Mouse (Mus musculus): ENCODE results near the gene Gm5741. TPM values are rescaled to one million over a fixed set of nuclear protein-coding genes. Genes with fewer than 3 reads are reported as not detected.

The Gm5741 gene
- total and polyA plus RNA-seq, 3 experiments = 1.0 to 1.8 TPM; not detected in 1

DNA sequence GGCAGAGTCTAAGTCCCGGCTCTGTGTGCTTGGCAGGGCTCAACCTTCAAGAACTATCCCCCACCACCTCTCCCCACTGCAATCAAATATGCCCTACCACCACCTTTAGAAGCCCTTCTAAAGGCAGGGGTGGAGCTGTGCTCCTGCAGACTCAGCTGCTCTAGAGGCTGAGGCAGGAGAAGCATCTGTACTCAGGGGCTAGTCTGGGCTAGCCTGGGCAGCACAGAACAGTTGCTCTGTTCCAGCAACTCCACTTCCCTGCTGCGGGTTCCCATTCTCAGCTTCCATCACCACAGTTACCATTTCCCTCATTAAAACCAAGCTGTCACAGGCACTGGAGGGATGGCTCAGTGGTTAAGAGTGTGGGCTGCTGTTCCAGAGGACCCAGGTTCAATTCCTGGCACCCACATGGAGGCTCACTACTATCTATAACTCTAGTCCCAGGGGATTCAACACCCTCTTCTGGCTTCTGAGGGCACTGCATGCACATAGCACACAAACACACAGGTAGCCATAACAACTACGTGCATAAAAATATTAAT, 46.2 kb downstream of the Gm5741 start:
- TF ChIP-seq POLR2AphosphoS5 (IDR thresholded peaks at IDR 0.05; ENCODE audit: insufficient replicate concordance, low read depth, low read length) = no peak
- TF ChIP-seq GATA2 (IDR thresholded peaks at IDR 0.05; ENCODE audit: borderline replicate concordance, low read depth, low read length) = no peak
- no peak for TF ChIP-seq GATA1 (IDR thresholded peaks at IDR 0.05; ENCODE audit: borderline replicate concordance, low read length)
- TF ChIP-seq TAL1 (conservative IDR thresholded peaks at IDR 0.05; ENCODE audit: low read depth, low read length) = no peak
- no peak for TF ChIP-seq CTCF (IDR thresholded peaks at IDR 0.05; ENCODE audit: low read depth, low read length)
- Histone ChIP-seq H3K36me3 (replicated peaks) (peaks cover 76% of the 10 kb centered on the region), H3K4me3 (ENCODE audit: low read depth, low read length) (no peak overlapping the region), H3K4me1 (ENCODE audit: insufficient read depth, low read depth, low read length) (peaks cover 43% of the 10 kb centered on the region), H3K9me3 (replicated peaks) (no peaks in the 10 kb centered on the region), H3K27me3 (ENCODE audit: insufficient read depth, low read length) (no peaks in the 10 kb centered on the region)
- ATAC-seq (ENCODE audit: extremely low read depth, insufficient number of reproducible peaks, low FRiP score, poor library complexity, severe bottlenecking) (no peak), DNase-seq (ENCODE audit: low spot score) (no peak)

Other genes with a start within 250 kb of the Gm5741 start
Only the 20 nearest of the 30 such genes appear.
- 116 and 118 TPM in 2 replicates for gene Dnase2a, start 159.4 kb downstream of the Gm5741 start, total RNA-seq (2014; fragmentation: Nextera tagmentation)
- 147 and 170 TPM in 2 replicates for gene Dnase2a, start 159.4 kb downstream of the Gm5741 start, total RNA-seq (2017)
- gene Dnase2a, start 159.4 kb downstream of the Gm5741 start, polyA plus RNA-seq (2012) = 40.2 and 75.0 TPM in 2 replicates
- gene Mast1, start 130.6 kb downstream of the Gm5741 start, total RNA-seq (2014; fragmentation: Nextera tagmentation) = not detected in 2 replicates
- 0.23 and 0.27 TPM in 2 replicates for gene Mast1, start 130.6 kb downstream of the Gm5741 start, total RNA-seq (2017)
- 0.16 and 0.25 TPM in 2 replicates for gene Mast1, start 130.6 kb downstream of the Gm5741 start, polyA plus RNA-seq (2012)
- gene Rtbdn, start 121.0 kb downstream of the Gm5741 start, total RNA-seq (2014; fragmentation: Nextera tagmentation) = not detected in 2 replicates
- 0.11 and 0.12 TPM in 2 replicates for gene Rtbdn, start 121.0 kb downstream of the Gm5741 start, total RNA-seq (2017)
- gene Rtbdn, start 121.0 kb downstream of the Gm5741 start, polyA plus RNA-seq (2012) = not detected in 2 replicates
- not detected in 2 replicates for gene Gm49661, start 98.5 kb downstream of the Gm5741 start, total RNA-seq (2014; fragmentation: Nextera tagmentation)
- not detected in 2 replicates for gene Gm49661, start 98.5 kb downstream of the Gm5741 start, total RNA-seq (2017)
- not detected in 2 replicates for gene Gm49661, start 98.5 kb downstream of the Gm5741 start, polyA plus RNA-seq (2012)
- gene Prdx2, start 98.4 kb downstream of the Gm5741 start, total RNA-seq (2014; fragmentation: Nextera tagmentation) = 134 and 185 TPM in 2 replicates
- 299 and 388 TPM in 2 replicates for gene Prdx2, start 98.4 kb downstream of the Gm5741 start, total RNA-seq (2017)
- gene Prdx2, start 98.4 kb downstream of the Gm5741 start, polyA plus RNA-seq (2012) = 19.6 and 86.4 TPM in 2 replicates
- 162 and 174 TPM in 2 replicates for gene Rnaseh2a, start 98.2 kb downstream of the Gm5741 start, total RNA-seq (2014; fragmentation: Nextera tagmentation)
- 94.1 and 132 TPM in 2 replicates for gene Rnaseh2a, start 98.2 kb downstream of the Gm5741 start, total RNA-seq (2017)
- gene Rnaseh2a, start 98.2 kb downstream of the Gm5741 start, polyA plus RNA-seq (2012) = 477 and 636 TPM in 2 replicates
- 25.6 and 38.5 TPM in 2 replicates for gene Junb, start 89.3 kb downstream of the Gm5741 start, total RNA-seq (2014; fragmentation: Nextera tagmentation)
- gene Junb, start 89.3 kb downstream of the Gm5741 start, total RNA-seq (2017) = 23.8 and 33.6 TPM in 2 replicates
- gene Junb, start 89.3 kb downstream of the Gm5741 start, polyA plus RNA-seq (2012) = 66.8 and 78.5 TPM in 2 replicates
- 2.7 and 3.4 TPM in 2 replicates for gene Hook2, start 77.4 kb downstream of the Gm5741 start, total RNA-seq (2014; fragmentation: Nextera tagmentation)
- 7.9 and 8.2 TPM in 2 replicates for gene Hook2, start 77.4 kb downstream of the Gm5741 start, total RNA-seq (2017)
- gene Hook2, start 77.4 kb downstream of the Gm5741 start, polyA plus RNA-seq (2012) = 12.2 and 12.7 TPM in 2 replicates
- gene Best2, start 53.5 kb downstream of the Gm5741 start, total RNA-seq (2014; fragmentation: Nextera tagmentation) = not detected in 2 replicates
- 0.12 TPM in 1 of 2 replicates, not detected in the other for gene Best2, start 53.5 kb downstream of the Gm5741 start, total RNA-seq (2017)
- not detected in 2 replicates for gene Best2, start 53.5 kb downstream of the Gm5741 start, polyA plus RNA-seq (2012)
- 83.6 and 104 TPM in 2 replicates for gene Asna1, start 42.7 kb downstream of the Gm5741 start, total RNA-seq (2014; fragmentation: Nextera tagmentation)
- gene Asna1, start 42.7 kb downstream of the Gm5741 start, total RNA-seq (2017) = 110 and 139 TPM in 2 replicates
- 103 and 136 TPM in 2 replicates for gene Asna1, start 42.7 kb downstream of the Gm5741 start, polyA plus RNA-seq (2012)
- 61.3 and 64.2 TPM in 2 replicates for gene Trir, start 41.2 kb downstream of the Gm5741 start, total RNA-seq (2014; fragmentation: Nextera tagmentation)
- gene Trir, start 41.2 kb downstream of the Gm5741 start, total RNA-seq (2017) = 151 and 196 TPM in 2 replicates
- 263 and 317 TPM in 2 replicates for gene Trir, start 41.2 kb downstream of the Gm5741 start, polyA plus RNA-seq (2012)
- 83.8 and 92.5 TPM in 2 replicates for gene Tnpo2, start 31.1 kb downstream of the Gm5741 start, total RNA-seq (2014; fragmentation: Nextera tagmentation)
- 38.9 and 52.8 TPM in 2 replicates for gene Tnpo2, start 31.1 kb downstream of the Gm5741 start, total RNA-seq (2017)
- 20.0 and 26.5 TPM in 2 replicates for gene Tnpo2, start 31.1 kb downstream of the Gm5741 start, polyA plus RNA-seq (2012)
- gene Fbxw9, start 7.9 kb downstream of the Gm5741 start, total RNA-seq (2014; fragmentation: Nextera tagmentation) = 10.4 and 17.0 TPM in 2 replicates
- 15.9 and 16.1 TPM in 2 replicates for gene Fbxw9, start 7.9 kb downstream of the Gm5741 start, total RNA-seq (2017)
- 33.7 and 34.7 TPM in 2 replicates for gene Fbxw9, start 7.9 kb downstream of the Gm5741 start, polyA plus RNA-seq (2012)
- 42.9 and 58.5 TPM in 2 replicates for gene Dhps, start 3.8 kb upstream of the Gm5741 start, total RNA-seq (2014; fragmentation: Nextera tagmentation)
- gene Dhps, start 3.8 kb upstream of the Gm5741 start, total RNA-seq (2017) = 33.9 and 36.2 TPM in 2 replicates
- 27.3 and 41.7 TPM in 2 replicates for gene Dhps, start 3.8 kb upstream of the Gm5741 start, polyA plus RNA-seq (2012)
- 79.0 and 99.0 TPM in 2 replicates for gene Wdr83os, start 12.8 kb upstream of the Gm5741 start, total RNA-seq (2014; fragmentation: Nextera tagmentation)
- 22.0 and 29.4 TPM in 2 replicates for gene Wdr83os, start 12.8 kb upstream of the Gm5741 start, total RNA-seq (2017)
- 5.0 and 11.7 TPM in 2 replicates for gene Wdr83os, start 12.8 kb upstream of the Gm5741 start, polyA plus RNA-seq (2012)
- gene Wdr83, start 13.3 kb upstream of the Gm5741 start, total RNA-seq (2014; fragmentation: Nextera tagmentation) = 22.4 and 23.8 TPM in 2 replicates
- 27.2 and 28.4 TPM in 2 replicates for gene Wdr83, start 13.3 kb upstream of the Gm5741 start, total RNA-seq (2017)
- 24.2 and 38.9 TPM in 2 replicates for gene Wdr83, start 13.3 kb upstream of the Gm5741 start, polyA plus RNA-seq (2012)
- gene Man2b1, start 15.3 kb upstream of the Gm5741 start, total RNA-seq (2014; fragmentation: Nextera tagmentation) = 91.8 and 105 TPM in 2 replicates
- 87.7 and 88.0 TPM in 2 replicates for gene Man2b1, start 15.3 kb upstream of the Gm5741 start, total RNA-seq (2017)
- 12.4 and 19.3 TPM in 2 replicates for gene Man2b1, start 15.3 kb upstream of the Gm5741 start, polyA plus RNA-seq (2012)
- gene Zfp791, start 55.1 kb upstream of the Gm5741 start, total RNA-seq (2014; fragmentation: Nextera tagmentation) = not detected in 2 replicates
- gene Zfp791, start 55.1 kb upstream of the Gm5741 start, total RNA-seq (2017) = 0.12 and 0.16 TPM in 2 replicates
- gene Zfp791, start 55.1 kb upstream of the Gm5741 start, polyA plus RNA-seq (2012) = not detected in 2 replicates
- not detected in 2 replicates for gene Cks1brt, start 83.9 kb upstream of the Gm5741 start, total RNA-seq (2014; fragmentation: Nextera tagmentation)
- gene Cks1brt, start 83.9 kb upstream of the Gm5741 start, total RNA-seq (2017) = 0.16 TPM in 1 of 2 replicates, not detected in the other
- not detected in 2 replicates for gene Cks1brt, start 83.9 kb upstream of the Gm5741 start, polyA plus RNA-seq (2012)
- not detected in 2 replicates for gene Olfr371, start 158.0 kb upstream of the Gm5741 start, total RNA-seq (2014; fragmentation: Nextera tagmentation)
- not detected in 2 replicates for gene Olfr371, start 158.0 kb upstream of the Gm5741 start, total RNA-seq (2017)
- not detected in 2 replicates for gene Olfr371, start 158.0 kb upstream of the Gm5741 start, polyA plus RNA-seq (2012)

Measured in G1E (cell line).